Mouse (Mus musculus) bone marrow macrophage, adult 2 months (primary cell): ENCODE results near the gene Lemd2.

ENCODE experiments used
- CTCF ChIP-seq: IDR thresholded peaks from 2 replicates; pipeline ENCODE4 v1.5.1; 2012; ENCODE audit warnings: low read depth, mild to moderate bottlenecking, low read length, moderate library complexity
- POLR2A ChIP-seq: IDR thresholded peaks from 2 replicates; pipeline ENCODE4 v1.6.1; 2012; ENCODE audit warnings: mild to moderate bottlenecking, low read depth, low read length, borderline replicate concordance

- TF ChIP-seq CTCF (no peak), POLR2A (no peak)
These were observed 30.6 kb downstream of the Lemd2 start for GRCm38 (mm10) chr17:27173715-27174114.
